Mouse (Mus musculus) liver, embryonic 13.5 days (tissue): ENCODE data around the gene Tagln3. TPM values are rescaled to one million over a fixed set of nuclear protein-coding genes. Genes with fewer than 3 reads are reported as not detected.

Experiments used
- ATAC-seq: fragments of 200-750 bp; cut with Nextera tagmentation; 2 replicates; pipeline ENCODE4 v1.8.0; 2017; ENCODE audit warnings: low read depth, mild to moderate bottlenecking, moderate number of reproducible peaks, moderate library complexity
- DNase-seq: peaks from one replicate; pipeline ENCODE4 v3.0.0; 2022
- H3K27ac ChIP-seq: fragments of 300-500 bp; sonication (generic); 2 replicates; pipeline ENCODE4 v1.5.1; 2015; ENCODE audit warnings: moderate library complexity, mild to moderate bottlenecking, inconsistent platforms
- H3K27me3 ChIP-seq: fragments of 300-500 bp; sonication (generic); 2 replicates; pipeline ENCODE4 v1.6.1; 2015; ENCODE audit warnings: mild to moderate bottlenecking, inconsistent platforms
- H3K36me3 ChIP-seq: fragments of 300-500 bp; sonication (generic); 2 replicates; pipeline ENCODE4 v1.6.1; 2015; ENCODE audit warnings: mild to moderate bottlenecking, inconsistent platforms
- H3K4me1 ChIP-seq: fragments of 300-500 bp; sonication (generic); replicated peaks from 2 replicates; pipeline ENCODE4 v1.6.1; 2015; ENCODE audit warnings: inconsistent platforms
- H3K4me2 ChIP-seq: fragments of 300-500 bp; sonication (generic); 2 replicates; pipeline ENCODE4 v1.6.1; 2015; ENCODE audit warnings: inconsistent platforms, mild to moderate bottlenecking, moderate library complexity
- H3K4me3 ChIP-seq: fragments of 300-500 bp; sonication (generic); replicated peaks from 2 replicates; pipeline ENCODE4 v1.5.1; 2015; ENCODE audit warnings: mild to moderate bottlenecking, inconsistent platforms
- H3K9ac ChIP-seq: fragments of 300-500 bp; sonication (generic); 2 replicates; pipeline ENCODE4 v1.6.1; 2015; ENCODE audit warnings: mild to moderate bottlenecking, inconsistent platforms
- H3K9me3 ChIP-seq: fragments of 300-500 bp; sonication (generic); replicated peaks from 2 replicates; pipeline ENCODE4 v1.6.1; 2016; ENCODE audit warnings: inconsistent platforms
- WGBS: fragments of 180-500 bp; shearing (Covaris S2); methylation state at CpG from one replicate; pipeline ENCODE4 v1.1.7; 2015; ENCODE audit not compliant: insufficient replicate concordance; 5-methylcytosine and 5-hydroxymethylcytosine counted together
- polyA plus RNA-seq: library from polyadenylated mRNA; unstranded; fragments of >200 nt; fragmentation: Nextera tagmentation; extraction: Ambion mirVana; gene quantifications from 2 replicates; pipeline ENCODE4 v1.2.1, GENCODE M21; 2015

Gene Tagln3
- polyA plus RNA-seq = 0.48 and 0.89 TPM in 2 replicates

DNA sequence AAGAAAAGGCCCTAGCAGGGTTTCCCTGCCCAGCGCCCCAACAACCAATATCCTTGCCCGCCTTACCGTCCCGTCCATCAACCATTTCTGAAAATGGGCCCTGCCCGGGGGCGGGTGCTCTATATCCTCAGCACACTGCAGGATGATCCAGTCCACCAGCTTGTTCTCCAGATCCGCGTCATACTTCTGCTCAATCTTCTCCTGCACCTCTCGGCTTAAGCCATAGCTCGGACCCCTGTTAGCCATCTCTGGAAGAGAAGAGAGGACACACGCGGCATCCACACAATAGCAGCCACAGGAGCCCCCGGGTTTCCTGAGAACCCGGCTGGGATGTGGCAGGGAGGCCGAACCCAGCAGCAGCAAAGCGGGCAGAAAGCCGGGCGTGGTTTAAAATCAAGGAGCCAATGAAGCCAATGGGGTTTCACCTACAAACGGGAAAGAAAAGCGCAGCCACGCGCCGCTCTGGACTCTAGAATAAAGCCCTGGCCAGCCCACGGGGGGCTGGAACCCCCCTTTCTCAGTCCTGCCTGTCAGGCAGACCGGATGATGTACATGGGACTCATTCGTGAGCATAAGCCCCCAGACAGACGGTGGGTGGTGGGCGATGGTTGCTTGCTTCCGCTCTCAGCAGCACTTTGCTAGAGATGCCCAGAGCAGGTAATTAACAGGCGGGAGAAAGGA is at the start of gene Tagln3:
Gene Tagln3 (minus strand): TSS at position 548 of the 681 bp plus-strand sequence.
- ATAC-seq (no peak), DNase-seq (no peak)
- Histone ChIP-seq H3K27me3 (peaks cover 25% of the 10 kb centered on the region), H3K9ac (peak within 1 kb of the TSS; percentile 39), H3K4me2 (peak within 1 kb of the TSS; percentile 65), H3K27ac (no peak within 1 kb of the TSS), H3K9me3 (no peaks in the 10 kb centered on the region), H3K4me3 (peak within 1 kb of the TSS; percentile 47), H3K36me3 (peaks cover 7% of the 10 kb centered on the region; the same call in 1 of the 2 replicates), H3K4me1 (peaks cover 10% of the 10 kb centered on the region)
- WGBS = 6% methylated on average over 30 of the region's 30 CpGs

DNA sequence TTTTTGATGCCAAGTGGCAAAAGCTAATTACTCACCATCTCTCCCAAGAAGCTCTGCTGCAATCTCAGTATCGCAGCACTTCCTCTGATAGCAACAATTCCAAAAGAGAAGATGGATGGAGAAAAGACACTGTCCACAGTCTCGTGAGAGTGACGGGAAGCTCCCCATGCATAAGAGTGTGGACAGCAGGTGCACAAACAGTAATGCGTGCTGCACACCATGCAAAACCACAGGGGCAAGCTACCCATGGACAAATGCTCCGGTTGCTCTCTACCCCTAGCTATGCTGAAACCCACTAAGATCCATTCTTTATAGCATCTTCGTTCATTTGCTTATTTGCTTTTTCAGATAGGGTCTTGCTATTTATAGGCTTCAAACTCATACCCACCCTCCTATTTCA is 46.5 kb upstream of the Tagln3 start:
- H3K4me1 ChIP-seq = no peaks in the 10 kb centered on the region
- H3K36me3 ChIP-seq = no peaks in the 10 kb centered on the region; the same call in 1 of the 2 replicates
- no peak overlapping the region for H3K4me3 ChIP-seq
- H3K9me3 ChIP-seq = no peaks in the 10 kb centered on the region
- H3K27ac ChIP-seq = no peak overlapping the region
- no peak for DNase-seq
- WGBS = 75% methylated on average over 6 of the region's 6 CpGs
- H3K9ac ChIP-seq = no peak overlapping the region
- no peaks in the 10 kb centered on the region for H3K27me3 ChIP-seq
- no peak for ATAC-seq
- no peak overlapping the region for H3K4me2 ChIP-seq

- H3K4me3 ChIP-seq = no peak overlapping the region
- WGBS = 74% methylated on average over 10 of the region's 10 CpGs
- H3K4me1 ChIP-seq = no peaks in the 10 kb centered on the region
- H3K9ac ChIP-seq = no peak overlapping the region
- no peaks in the 10 kb centered on the region for H3K9me3 ChIP-seq
- no peaks in the 10 kb centered on the region for H3K27me3 ChIP-seq
- ATAC-seq (no peak), DNase-seq (no peak)
- no peaks in the 10 kb centered on the region; the same call in 1 of the 2 replicates for H3K36me3 ChIP-seq
- H3K27ac ChIP-seq = no peak overlapping the region
- no peak overlapping the region for H3K4me2 ChIP-seq
Measured at GRCm38 (mm10) chr16:45767853-45768640, 43.6 kb upstream of the Tagln3 start.

DNA sequence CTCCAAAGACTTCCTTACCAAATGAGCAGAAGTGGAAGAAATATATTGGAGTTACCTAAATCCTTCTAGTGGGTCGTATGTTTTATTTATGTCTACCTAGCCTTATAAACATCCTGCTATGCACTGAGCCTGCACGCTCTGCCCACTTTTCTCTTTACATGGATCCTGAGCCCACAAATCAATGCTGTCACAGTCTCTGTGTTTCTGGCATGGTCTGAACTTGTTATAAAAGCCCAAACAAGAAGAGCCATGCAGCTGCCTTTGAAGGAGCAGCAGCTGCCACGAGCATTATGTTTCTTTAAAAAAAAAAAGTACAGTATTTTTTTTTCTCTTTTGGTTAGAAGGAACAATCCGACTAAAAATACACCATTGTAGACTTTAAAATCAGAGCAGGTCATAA is 43.0 kb upstream of the Tagln3 start:
- Histone ChIP-seq H3K27me3 (no peaks in the 10 kb centered on the region), H3K4me2 (no peak overlapping the region), H3K9me3 (no peaks in the 10 kb centered on the region), H3K36me3 (no peaks in the 10 kb centered on the region; the same call in 1 of the 2 replicates), H3K27ac (no peak overlapping the region), H3K9ac (no peak overlapping the region), H3K4me1 (no peaks in the 10 kb centered on the region), H3K4me3 (no peak overlapping the region)
- DNase-seq (no peak), ATAC-seq (no peak)
- WGBS = 56% methylated on average over 4 of the region's 4 CpGs

DNA sequence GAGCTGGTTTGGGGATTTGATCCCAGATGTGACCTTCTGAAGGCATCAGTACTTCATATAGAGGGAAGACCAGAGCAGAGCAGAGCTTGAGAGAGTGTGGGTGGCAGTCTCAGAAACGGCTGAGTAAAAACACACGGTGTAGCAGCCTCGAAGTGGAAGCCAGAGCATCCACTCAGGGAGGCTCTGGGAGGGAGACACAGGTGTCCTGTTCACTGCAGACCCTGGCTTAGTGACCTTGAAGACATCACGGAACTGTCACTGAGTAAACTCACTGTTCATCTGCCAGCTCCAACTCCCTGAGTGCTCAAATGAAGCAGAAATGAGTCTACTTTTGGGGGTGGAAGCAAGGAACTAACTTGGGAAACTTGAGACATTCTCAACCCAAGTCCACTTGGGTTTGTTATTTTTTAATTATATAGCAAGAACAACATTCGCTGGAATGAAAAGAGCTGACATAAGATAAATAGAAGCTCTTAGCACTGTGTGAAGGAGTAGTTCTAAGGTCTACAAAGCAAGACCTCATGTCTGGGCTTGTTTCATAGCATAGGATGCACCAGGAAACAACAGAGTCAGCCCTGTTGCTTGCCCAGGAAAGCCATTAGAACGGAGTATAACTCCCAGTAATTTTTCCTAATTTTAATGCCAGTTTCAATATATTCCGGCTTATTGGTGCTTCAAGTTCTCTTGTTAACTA is 41.5 kb upstream of the Tagln3 start:
- DNase-seq (no peak), ATAC-seq (no peak)
- no peak overlapping the region for H3K27ac ChIP-seq
- no peak overlapping the region for H3K4me2 ChIP-seq
- no peaks in the 10 kb centered on the region; the same call in 1 of the 2 replicates for H3K36me3 ChIP-seq
- H3K9me3 ChIP-seq = no peaks in the 10 kb centered on the region
- no peaks in the 10 kb centered on the region for H3K4me1 ChIP-seq
- 67% methylated on average over 7 of the region's 7 CpGs for WGBS
- no peak overlapping the region for H3K9ac ChIP-seq
- no peak overlapping the region for H3K4me3 ChIP-seq
- no peaks in the 10 kb centered on the region for H3K27me3 ChIP-seq

DNA sequence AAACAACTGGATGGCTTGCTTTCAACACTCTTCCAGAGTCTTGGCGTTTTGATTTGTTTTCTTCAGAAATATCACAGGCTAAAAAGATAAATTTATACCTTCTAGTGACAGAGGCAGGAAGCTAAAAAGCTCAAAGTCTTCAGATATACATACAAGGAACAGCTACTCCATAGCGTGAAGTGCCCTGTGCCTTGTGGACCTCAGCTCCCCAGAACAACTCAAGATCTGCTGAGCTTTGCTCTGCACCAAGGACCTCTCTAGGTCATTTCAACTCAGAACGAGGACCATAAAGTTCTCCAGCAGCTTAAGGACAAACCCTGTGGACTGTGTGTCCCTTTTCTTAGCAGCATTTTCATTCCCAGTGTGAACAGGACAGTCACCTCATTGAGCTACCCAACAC is 40.7 kb upstream of the Tagln3 start:
- no peak overlapping the region for H3K4me2 ChIP-seq
- DNase-seq = no peak
- no peak overlapping the region for H3K4me3 ChIP-seq
- 56% methylated on average over 3 of the region's 3 CpGs for WGBS
- H3K36me3 ChIP-seq = no peaks in the 10 kb centered on the region; the same call in 1 of the 2 replicates
- no peak for ATAC-seq
- no peak overlapping the region for H3K9ac ChIP-seq
- no peak overlapping the region for H3K27ac ChIP-seq
- H3K4me1 ChIP-seq = no peaks in the 10 kb centered on the region
- H3K9me3 ChIP-seq = no peaks in the 10 kb centered on the region
- no peaks in the 10 kb centered on the region for H3K27me3 ChIP-seq

- Histone ChIP-seq H3K9ac (no peak overlapping the region), H3K4me2 (no peak overlapping the region), H3K27ac (no peak overlapping the region), H3K4me1 (no peaks in the 10 kb centered on the region), H3K36me3 (no peaks in the 10 kb centered on the region), H3K4me3 (no peak overlapping the region), H3K27me3 (no peaks in the 10 kb centered on the region), H3K9me3 (no peaks in the 10 kb centered on the region)
- 79% methylated on average over 13 of the region's 13 CpGs for WGBS
- ATAC-seq = no peak
- no peak for DNase-seq
Measured at GRCm38 (mm10) chr16:45762859-45763505, 38.6 kb upstream of the Tagln3 start.

DNA sequence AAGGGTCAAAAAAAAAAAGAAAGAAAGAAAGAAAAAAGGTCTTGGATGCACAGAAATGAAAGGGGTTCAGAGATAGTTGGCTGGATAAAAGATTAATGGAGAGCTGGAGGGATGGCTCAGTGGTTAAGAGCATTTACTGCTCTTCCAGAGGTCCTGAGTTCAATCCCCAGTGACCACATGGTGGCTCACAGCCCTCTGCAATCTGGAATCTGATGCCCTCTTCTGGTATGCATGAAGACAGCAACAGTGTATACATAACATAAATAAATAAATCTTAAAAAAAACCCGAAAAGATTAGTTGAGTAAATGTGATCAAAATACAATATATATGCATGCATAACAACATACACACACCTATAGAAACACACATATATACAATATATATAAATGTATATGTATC is 37.0 kb upstream of the Tagln3 start:
- 55% methylated on average over 1 of the region's 1 CpGs for WGBS
- Histone ChIP-seq H3K27me3 (no peaks in the 10 kb centered on the region), H3K27ac (no peak overlapping the region), H3K4me1 (no peaks in the 10 kb centered on the region), H3K4me2 (no peak overlapping the region), H3K9me3 (no peaks in the 10 kb centered on the region), H3K4me3 (no peak overlapping the region), H3K36me3 (no peaks in the 10 kb centered on the region), H3K9ac (no peak overlapping the region)
- DNase-seq = no peak
- no peak for ATAC-seq

GRCm38 (mm10) chr16:45758726-45759269 is 34.4 kb upstream of the Tagln3 start:
- no peak overlapping the region for H3K27ac ChIP-seq
- WGBS = 69% methylated on average over 9 of the region's 9 CpGs
- ATAC-seq = no peak
- no peak for DNase-seq
- no peak overlapping the region for H3K4me2 ChIP-seq
- H3K4me1 ChIP-seq = no peaks in the 10 kb centered on the region
- no peaks in the 10 kb centered on the region for H3K9me3 ChIP-seq
- H3K4me3 ChIP-seq = no peak overlapping the region
- H3K27me3 ChIP-seq = no peaks in the 10 kb centered on the region
- H3K9ac ChIP-seq = no peak overlapping the region
- H3K36me3 ChIP-seq = no peaks in the 10 kb centered on the region

DNA sequence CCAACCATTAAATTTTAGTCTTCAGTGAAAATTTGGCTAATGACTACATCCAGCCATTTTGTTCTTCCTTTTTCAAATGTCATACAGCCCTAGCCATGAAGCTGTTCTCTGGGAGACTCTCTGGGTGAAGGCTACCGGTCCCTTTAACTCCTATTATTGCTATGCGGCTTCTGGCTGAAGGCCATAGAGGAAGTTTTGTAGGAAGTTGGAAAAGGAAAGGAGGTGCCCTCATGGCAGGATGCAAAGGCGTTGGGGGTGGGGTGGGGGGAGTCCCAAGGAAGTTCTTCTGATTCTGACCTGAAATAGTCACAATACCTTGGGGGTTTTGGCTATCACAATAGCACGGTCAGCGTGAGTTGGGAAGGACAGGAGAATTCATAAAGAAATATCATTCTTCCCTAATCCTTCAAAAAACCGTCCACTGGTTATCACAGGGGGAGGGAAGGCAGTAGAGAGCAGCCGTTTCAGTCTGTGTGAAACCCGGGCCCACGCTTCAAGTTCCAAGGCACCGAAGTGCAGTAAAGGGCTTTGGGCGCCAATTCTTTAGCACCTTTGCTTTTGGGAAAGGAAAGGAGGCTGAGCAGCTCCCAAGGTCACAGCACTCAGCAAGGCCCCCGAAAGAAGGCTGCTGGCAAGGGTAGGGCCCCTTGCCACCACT is 33.1 kb upstream of the Tagln3 start:
- Histone ChIP-seq H3K4me1 (no peaks in the 10 kb centered on the region), H3K4me3 (no peak overlapping the region), H3K27ac (no peak overlapping the region), H3K27me3 (no peaks in the 10 kb centered on the region), H3K4me2 (no peak overlapping the region), H3K9ac (no peak overlapping the region), H3K36me3 (no peaks in the 10 kb centered on the region), H3K9me3 (no peaks in the 10 kb centered on the region)
- DNase-seq (no peak), ATAC-seq (peak; percentile 18; the same call in 1 of the 2 replicates)
- WGBS = 51% methylated on average over 12 of the region's 12 CpGs
